Mouse (Mus musculus): ENCODE data around the gene Cmss1.

GRCm38 (mm10) chr16:57397845-57398244 lies 208.8 kb downstream of the Cmss1 start:
- TF ChIP-seq GATA1 (IDR thresholded peaks at IDR 0.05; ENCODE audit: borderline replicate concordance, low read length) (no peak), FLI1 (IDR thresholded peaks at IDR 0.05; ENCODE audit: low read length) (no peak)

Data from megakaryocyte, embryonic 14.5 days (primary cell).